Mouse (Mus musculus) left cerebral cortex, postnatal 25 days (tissue): ENCODE results near the gene Krtap29-1. TPM values are rescaled to one million over a fixed set of nuclear protein-coding genes. Genes with fewer than 3 reads are reported as not detected.

Experiments used
- DNase-seq, 2 experiments: peaks; one replicate each; pipeline ENCODE4 v3.0.0; 2022; ENCODE audit warnings: low spot score in 2 of 2, mixed read lengths in 1 of 2
- intact Hi-C: fragments of 180-260 bp; cut with DNase I; formaldehyde crosslinking; loops from one replicate; pipeline ENCODE4 v1.15.1; 2025
- total RNA-seq, 2 experiments: library from RNA; stranded (reverse); gene quantifications; 2 replicates each; pipeline ENCODE4 v1.2.3; 2021

The Krtap29-1 gene
- total RNA-seq = not detected

- intact Hi-C loops = no loop called here
- DNase-seq = no peak
Measured at GRCm38 (mm10) chr11:99978953-99979352, at the start of gene Krtap29-1. Gene Krtap29-1, minus strand, starts transcription at chr11:99979053.

DNA sequence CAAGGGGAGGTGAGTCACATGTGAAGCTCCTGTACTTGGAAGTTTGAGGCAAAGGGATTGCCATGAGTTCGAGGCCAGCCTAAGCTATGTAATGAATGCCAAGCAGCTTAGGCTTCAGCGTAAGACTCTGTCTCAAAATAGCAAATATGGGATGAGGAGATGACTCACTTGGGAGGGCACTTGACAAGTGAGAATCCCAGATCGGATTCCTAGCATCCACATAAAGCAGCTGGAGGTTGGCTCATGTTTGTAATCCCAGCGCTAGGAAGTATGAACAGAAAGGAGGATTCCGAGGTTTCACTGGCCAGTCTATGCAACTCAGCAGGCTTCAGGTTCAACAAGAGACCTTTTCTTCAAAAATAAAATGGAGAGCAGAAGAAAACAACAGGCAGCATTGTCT is 42.6 kb upstream of the Krtap29-1 start:
- intact Hi-C loops = no loop called here
- DNase-seq = peak in 1 of 2 experiments; percentile 64

- intact Hi-C loops = no loop called here
- no peak for DNase-seq
Measured at GRCm38 (mm10) chr11:100019466-100019865, 40.6 kb upstream of the Krtap29-1 start.

DNA sequence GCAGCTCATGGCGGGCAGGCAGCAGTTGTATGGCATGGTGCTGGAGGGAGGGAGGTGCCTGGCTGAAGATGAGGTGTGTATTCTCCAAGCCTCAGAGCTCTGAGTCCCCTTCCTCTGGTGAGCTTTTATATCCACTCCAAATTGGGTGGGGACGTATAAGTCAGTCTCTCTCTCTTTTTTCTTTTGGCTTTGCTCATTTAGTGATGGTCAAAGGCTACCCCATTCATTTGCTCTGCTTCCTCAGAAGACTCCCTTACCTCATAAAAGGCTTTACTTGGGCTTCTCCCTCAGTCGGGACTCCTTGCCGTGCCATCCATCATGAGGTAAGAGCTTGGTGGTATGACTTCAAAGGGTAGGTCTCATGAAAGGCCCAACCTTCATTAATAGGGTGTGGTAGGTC is 37.3 kb upstream of the Krtap29-1 start, which contains the start of gene Krt33a:
Gene Krt33a (minus strand): TSS at position 101 of the 400 bp plus-strand sequence.
- intact Hi-C loops = no loop called here
- DNase-seq = no peak

DNA sequence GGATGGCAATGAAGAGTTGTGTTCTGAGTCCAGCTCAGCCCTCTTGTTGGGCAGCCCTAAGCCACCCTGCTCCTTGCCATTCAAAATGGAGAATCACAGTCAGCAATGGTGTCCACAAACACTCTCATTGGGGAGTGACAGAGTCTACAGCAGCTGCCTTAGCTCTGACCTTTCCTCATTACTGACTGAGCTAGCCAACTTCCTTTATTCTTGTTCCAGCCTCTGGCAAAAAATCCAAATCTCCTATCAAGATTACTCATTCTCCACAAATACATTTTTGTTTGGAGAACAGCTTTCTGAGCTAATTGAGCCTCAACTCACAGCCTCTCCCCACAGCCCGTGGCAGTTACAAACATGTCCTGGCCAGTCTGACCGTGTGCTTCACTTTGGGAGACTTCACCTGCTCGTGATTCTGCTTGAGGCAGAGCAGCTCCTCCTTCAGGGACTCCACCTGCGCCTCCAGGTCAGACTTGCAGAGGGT is 34.9 kb upstream of the Krtap29-1 start:
- intact Hi-C loops = no loop called here
- DNase-seq = no peak

DNA sequence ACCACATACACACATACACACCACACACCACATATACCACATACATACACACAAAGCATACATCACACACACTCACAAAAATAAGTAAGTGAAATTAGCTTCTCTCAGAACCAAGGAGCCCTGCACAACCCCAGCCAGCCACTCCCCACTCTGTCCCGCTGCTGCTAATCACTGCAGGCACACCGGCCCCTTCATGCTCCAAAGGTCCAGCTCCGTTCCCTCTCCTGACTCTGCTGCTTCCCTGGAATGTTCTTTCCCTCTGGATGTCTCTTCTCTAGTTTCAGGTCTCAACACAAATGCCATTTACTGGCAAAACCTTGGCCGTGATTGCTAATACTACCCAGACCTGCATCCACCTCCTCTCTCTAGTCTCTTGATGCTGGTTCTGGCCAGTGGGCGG is 31.8 kb upstream of the Krtap29-1 start:
- intact Hi-C loops = no loop called here
- no peak for DNase-seq

DNA sequence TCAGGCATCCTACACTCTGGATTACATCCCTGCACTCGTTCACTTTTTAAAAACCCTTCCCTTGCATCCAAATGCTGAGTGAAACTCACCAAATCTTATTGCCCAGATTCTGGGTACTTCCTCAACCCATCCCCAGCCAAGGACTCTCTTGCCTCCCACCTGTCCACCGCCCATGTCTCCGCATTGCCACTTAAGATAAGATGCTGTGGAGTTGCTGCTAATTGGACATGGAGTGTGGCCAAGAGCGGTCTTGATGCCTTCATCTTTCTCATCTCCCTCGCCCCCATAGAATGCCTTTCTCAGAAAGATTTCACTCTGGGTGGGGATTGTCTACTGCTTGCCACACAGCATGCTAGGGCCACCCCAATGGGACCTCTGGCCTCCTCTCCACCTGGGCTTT is 29.5 kb upstream of the Krtap29-1 start:
- intact Hi-C loops = loop anchor here (5.0 to 10.0 kb wide), 5 partner anchors 159 to 624 kb away; partner anchors contain the start of genes Krt10 and Krtap4-2
- DNase-seq = peak in 1 of 2 experiments; percentile 72

- no peak for DNase-seq
- intact Hi-C loops = loop anchor here (5.0 to 10.0 kb wide), 5 partner anchors 161 to 622 kb away; partner anchors contain the start of genes Krt10 and Krtap4-2
Measured at GRCm38 (mm10) chr11:100006624-100007023, 27.8 kb upstream of the Krtap29-1 start.

DNA sequence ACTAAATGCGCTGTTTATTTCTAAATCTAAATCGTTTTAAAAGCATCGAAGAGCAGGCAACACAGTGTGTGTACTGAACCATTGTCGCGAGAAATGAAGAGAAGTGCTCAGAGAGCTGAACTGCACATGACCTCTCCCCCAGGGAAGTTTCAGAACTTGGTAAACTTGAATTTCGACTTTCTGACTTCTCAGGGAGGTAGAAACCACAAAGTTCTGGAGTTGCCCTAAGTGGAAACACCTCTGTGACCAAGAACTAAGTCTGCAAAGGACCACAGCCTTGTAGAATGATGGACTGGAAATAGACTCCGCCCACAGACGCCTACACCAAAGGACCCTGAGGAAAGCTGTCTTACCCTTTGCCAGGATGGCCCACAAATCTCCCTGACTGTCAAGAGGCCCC is 27.1 kb upstream of the Krtap29-1 start:
- no peak for DNase-seq
- intact Hi-C loops = loop anchor here (2.0 to 10.0 kb wide), 6 partner anchors 161 to 621 kb away; partner anchors contain the start of genes Krt10 and Krtap4-2

DNA sequence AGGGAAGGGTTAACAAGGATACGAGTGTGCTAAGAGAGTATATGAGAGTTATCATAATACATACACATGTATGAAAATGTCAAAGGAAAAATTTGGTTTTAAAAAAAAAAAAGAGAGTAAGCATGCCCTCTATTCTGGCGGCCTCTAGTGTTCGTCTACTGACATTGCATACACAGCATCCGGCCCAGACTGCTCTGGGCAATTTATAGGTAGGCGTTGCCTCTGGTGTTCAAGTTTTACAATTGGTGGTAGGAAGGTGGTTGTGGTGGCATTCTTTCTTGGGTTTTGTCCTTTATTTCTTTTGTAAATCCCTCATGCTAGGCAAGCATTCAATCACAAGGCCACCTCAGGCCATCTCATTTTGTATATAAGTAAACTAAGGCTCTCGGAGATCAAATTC is 26.0 kb upstream of the Krtap29-1 start:
- intact Hi-C loops = loop anchor here (2.0 to 10.0 kb wide), 6 partner anchors 162 to 620 kb away; partner anchors contain the start of genes Krt10 and Krtap4-2
- DNase-seq = peak; percentile 64 to 78

- no peak for DNase-seq
- intact Hi-C loops = no loop called here
Measured at GRCm38 (mm10) chr11:99999091-99999490, 20.2 kb upstream of the Krtap29-1 start.

- no peak for DNase-seq
- intact Hi-C loops = no loop called here
Measured at GRCm38 (mm10) chr11:99994384-99994661, 15.5 kb upstream of the Krtap29-1 start.

- intact Hi-C loops = no loop called here
- no peak for DNase-seq
Measured at GRCm38 (mm10) chr11:99993620-99994383, 14.9 kb upstream of the Krtap29-1 start, which contains the start of gene Krtap17-1. Gene Krtap17-1, minus strand, starts transcription at chr11:99993994.

DNA sequence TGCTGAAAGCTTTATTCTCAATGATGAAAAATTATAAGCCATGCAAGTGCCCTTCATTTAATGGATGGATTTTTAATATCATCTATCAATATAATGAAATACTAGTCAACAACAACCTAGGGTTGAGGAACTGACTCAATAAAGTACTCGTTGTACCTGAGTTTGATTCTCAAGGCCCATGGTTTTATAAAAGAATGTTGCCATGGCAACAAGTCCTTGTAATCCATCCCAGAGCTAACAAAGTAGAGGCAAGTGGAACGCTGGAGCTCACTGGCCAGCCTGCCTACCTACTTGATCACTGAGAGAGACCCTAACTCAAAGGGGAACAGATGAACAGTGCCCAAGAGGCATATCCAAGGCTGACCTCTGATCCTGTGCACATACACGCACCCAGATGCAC is 11.7 kb upstream of the Krtap29-1 start:
- intact Hi-C loops = no loop called here
- DNase-seq = no peak

- DNase-seq = no peak
- intact Hi-C loops = no loop called here
Measured at GRCm38 (mm10) chr11:99989881-99990405, 11.1 kb upstream of the Krtap29-1 start.

DNA sequence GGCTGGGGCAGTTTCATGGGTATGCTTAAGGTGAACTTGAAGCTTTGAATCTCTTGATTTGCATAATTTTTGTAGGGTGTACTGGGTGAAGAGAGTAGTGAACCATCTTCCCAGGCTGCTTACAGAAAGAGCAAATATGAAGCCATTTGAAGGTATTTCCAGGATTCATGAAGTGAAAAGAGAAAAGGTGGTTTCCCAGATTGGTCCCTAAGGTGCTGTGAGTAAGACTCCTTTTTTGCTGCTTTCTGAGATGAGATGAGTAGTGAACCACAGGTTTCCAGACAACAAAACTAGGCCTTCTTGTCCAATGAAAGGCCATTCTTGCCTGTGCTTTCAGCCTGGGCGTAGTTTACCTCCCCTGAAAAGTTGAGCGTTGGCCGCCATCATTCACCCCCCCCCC is 9.7 kb upstream of the Krtap29-1 start:
- intact Hi-C loops = no loop called here
- no peak for DNase-seq

- intact Hi-C loops = no loop called here
- no peak for DNase-seq
Measured at GRCm38 (mm10) chr11:99986180-99986647, 7.4 kb upstream of the Krtap29-1 start, which contains the start of gene Krtap16-1. Gene Krtap16-1, minus strand, starts transcription at chr11:99986597.

DNA sequence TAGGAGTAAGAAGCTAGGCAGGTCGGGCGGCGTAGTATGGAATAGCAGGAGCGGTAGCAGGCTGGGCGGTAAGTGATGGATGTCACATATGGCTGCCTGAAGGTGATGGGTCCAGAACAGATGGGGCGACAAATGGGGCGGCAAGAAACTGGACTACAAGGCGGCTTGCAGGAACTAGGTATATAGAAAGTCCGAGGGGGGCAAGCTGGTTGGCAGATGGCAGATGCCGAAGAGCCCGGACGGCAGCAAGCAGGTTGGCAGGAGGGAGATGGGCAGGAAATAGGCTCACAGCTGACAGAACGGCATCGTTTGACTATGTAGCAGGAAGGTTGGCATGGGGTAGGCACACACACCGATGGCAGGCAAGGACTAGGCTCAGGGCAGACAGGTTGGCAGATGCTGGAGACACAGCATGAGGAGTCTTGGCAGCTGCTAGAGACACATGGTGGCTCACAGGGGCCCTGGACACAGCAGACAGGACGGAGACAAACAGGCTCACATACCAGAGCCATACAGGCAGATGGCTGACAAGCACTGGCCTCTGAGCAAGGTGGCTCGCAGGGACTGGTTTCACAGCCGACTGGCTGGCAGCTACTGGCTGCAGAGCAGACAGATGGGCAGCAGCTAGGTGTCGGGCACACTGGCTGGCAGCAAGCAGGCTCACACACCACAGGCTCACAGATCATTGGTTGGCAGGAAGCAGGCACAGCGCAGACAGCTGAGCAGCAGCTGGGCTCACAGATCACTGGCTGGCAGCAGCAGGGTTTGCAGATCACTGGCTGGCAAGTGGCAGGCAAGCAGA is 6.6 kb upstream of the Krtap29-1 start:
- intact Hi-C loops = no loop called here
- DNase-seq = peak; percentile 33 to 69

- intact Hi-C loops = no loop called here
- DNase-seq = no peak
Measured at GRCm38 (mm10) chr11:99983442-99983841, 4.6 kb upstream of the Krtap29-1 start.

DNA sequence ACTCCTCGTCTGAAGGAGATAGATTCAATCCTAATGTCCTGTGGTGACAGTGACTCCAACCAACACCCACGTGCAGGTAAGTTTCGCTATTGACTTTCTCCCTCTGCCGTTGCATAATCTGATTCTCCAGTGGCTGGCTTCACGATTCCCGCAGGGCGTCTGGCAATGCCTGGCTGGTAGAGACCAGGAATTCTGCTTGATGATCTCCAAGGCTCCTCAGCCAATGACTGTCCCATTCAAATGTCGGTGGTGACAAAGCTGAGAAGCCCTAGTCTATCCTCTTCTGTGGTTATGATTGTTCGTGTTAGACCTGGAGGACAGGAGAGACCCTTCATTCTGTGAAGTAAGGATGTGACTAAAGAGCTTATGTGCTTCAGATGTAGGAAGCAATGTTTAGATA is 3.9 kb upstream of the Krtap29-1 start:
- DNase-seq = no peak
- intact Hi-C loops = no loop called here
